Mouse (Mus musculus): ENCODE measurements around the gene Gm44503.
A peak's percentile ranks its signal among the peaks of the same experiment; 100 is the strongest.

Gene Gm44503

GRCm38 (mm10) chr9:72974734-72975133, 16.1 kb downstream of the Gm44503 start:
- DNase-seq (ENCODE audit: low spot score) = no peak

- DNase-seq (ENCODE audit: low spot score) = no peak
These were observed 16.6 kb downstream of the Gm44503 start for GRCm38 (mm10) chr9:72975242-72975641.

DNA sequence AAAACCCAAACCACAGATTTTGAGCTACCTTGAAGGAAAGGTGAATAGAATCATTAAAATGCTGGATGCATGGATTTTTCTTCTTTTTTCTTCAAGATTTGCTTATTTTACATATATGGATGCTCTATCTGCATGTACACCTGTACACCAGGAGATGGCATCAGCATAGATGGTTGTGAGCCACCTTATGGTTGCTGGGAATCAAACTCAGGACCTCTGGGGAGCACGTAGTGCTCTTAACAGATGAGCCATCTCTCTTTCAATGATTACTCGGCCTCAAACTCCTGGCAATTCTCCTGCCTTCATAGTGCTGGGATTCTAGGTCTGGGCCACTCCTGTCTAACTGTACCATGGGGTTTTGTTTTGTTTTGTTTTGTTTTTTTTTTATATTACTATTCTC, 24.4 kb downstream of the Gm44503 start:
- no peak for DNase-seq (ENCODE audit: low spot score)

DNA sequence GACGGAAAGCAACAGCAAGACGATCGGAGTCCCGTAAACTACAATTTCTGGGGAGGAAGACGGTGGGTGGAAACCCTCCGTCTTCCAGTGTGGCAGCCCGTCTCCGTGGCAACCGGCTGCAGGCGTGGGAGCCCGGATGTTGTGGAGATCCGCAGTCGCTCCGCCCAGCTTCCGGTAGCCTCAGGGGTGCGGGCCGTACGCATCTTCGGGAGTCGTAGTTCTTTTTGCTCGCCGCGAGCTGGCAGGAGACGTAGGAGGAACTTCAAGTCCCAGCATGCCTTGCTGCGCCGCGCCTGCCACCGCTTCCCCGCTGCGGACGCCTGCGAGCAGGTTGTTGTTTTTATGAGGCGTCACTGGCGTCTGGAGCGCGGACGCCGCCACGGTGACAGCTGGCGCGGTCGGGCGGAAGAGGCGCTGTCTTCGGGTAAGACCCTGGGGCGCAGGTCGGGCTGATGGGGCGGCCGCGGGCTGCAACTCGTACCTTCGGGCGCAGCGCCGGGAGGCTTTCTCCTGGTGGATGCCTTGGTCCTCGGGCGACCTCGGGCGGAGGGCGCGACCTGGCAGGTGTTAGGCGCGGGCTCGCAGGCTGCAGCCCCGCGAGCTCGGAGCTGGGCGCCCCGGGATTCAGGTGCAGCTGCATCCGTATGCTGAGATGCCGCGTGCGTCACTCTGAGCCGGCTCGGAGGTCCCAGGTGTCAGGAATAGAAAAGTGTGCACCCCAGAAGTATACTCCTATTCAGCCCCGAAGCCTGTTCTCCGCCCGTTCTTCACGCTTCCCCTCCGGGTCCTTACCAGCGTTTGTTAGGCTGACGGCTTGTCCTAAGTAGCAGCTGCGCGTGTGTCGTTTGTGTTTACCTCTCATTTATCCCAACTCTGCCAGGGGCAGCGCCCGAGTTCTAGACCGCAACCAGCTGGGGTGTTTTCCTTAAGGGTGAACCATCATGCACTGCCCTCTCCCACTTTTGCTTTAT, 26.9 kb downstream of the Gm44503 start, which contains the start of the genes Ccpg1os and Ccpg1:
Gene Ccpg1os, minus strand, starts transcription at position 133 of the 971 bp plus-strand sequence.
Gene Ccpg1, plus strand, starts transcription at position 180 of the 971 bp plus-strand sequence.
- peak; percentile 94 for DNase-seq (ENCODE audit: low spot score)

- DNase-seq (ENCODE audit: low spot score) = no peak
These were observed 29.1 kb downstream of the Gm44503 start for GRCm38 (mm10) chr9:72987703-72988102.

DNA sequence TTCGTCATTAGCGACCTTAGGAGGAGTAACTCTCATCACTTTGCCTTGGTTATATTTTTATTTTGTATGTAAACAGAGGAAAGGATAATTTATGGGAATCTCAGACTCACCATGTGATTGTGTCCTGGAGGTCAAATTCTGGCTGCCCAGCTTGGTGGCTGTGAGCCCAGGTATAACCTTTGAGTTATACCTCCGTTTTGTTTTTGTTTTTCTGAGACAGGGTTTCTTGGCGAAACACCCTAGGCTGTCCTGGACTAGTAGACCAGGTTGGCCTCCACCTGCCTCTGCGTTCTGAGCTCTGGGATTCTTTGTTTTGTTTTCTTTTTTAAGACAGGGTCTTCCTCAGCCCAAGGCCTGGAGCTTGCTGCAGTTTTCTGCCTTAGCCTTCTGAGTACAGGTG, 30.1 kb downstream of the Gm44503 start:
- DNase-seq (ENCODE audit: low spot score) = no peak

- no peak for DNase-seq (ENCODE audit: low spot score)
These were observed 32.8 kb downstream of the Gm44503 start for GRCm38 (mm10) chr9:72991420-72991819.

DNA sequence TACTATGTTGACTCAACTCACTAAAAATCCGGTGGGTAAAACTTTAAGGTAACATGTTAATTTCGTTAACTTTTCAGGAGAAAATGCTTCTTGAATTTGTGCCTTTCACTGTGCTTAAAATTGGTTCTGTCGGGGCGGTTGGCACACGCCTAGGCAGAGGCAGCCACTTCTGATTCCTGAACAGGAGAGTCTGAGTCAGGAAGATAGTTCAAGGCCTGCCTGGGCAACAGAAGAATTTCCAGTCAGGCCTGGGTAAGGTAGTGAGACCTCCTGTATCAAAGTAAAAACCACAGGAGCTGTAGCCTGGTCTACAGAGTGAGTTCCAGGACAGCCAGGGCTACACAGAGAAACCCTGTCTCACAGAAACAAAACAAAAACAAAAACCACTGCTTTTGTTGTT, 33.9 kb downstream of the Gm44503 start:
- DNase-seq (ENCODE audit: low spot score) = no peak

DNA sequence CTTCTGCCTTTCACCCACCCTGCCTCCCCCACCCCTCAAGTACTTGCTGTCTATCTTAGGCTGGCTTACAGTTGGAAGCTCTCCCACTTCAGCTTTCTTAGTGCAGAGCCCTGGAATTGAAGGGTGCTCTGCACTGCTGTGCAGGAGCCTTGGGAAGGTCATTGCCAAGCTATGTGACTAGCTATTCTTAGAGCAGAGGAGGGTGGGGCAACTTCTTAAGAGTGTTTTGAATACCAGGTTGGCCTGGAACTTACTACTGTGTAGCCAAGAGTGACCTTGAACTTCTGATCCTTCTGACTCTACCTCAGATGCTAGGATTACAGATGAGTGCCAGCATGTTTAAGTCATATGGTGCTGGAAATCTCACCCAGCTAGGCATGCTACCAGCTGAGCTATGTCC, 37.5 kb downstream of the Gm44503 start:
- DNase-seq (ENCODE audit: low spot score) = no peak

DNA sequence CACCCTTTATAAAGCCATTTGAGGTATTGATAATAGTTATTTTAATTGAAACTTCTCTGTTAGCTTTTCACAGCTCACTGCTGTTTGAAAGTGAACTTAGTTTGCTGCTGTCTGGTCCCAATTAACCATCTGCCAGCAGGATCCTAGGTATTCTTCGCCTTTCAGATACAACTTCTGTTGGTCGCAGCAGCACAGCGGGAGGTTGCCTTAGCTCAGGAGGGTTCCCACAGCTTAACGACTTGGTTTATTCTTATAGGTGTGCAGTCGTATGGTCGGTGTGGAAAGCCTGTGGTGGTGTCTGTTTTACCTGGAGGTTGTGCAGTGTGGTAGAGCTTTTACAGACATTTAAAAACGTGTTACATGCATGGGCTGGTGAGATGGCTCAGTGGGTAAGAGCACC, 38.2 kb downstream of the Gm44503 start:
- DNase-seq (ENCODE audit: low spot score) = no peak

DNA sequence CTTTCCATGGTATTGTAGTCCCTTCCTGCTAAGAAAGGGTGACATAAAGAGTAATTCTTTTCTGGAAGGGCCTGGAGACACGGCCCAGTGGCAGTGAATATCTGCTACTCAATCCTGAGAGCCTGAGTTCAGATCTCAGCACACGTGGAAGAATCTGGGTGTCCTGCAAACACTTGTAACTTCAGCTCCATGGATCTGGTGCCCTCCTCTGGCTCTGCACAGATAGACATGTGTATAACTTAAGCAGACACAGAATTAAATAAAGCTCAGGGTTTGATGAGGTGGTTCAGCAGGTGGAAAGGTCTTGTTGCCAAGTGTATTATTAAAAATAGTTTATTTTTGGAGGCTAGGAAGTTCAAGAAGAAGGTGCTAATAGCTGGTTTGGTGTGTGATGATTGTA, 41.8 kb downstream of the Gm44503 start:
- DNase-seq (ENCODE audit: low spot score) = no peak

DNA sequence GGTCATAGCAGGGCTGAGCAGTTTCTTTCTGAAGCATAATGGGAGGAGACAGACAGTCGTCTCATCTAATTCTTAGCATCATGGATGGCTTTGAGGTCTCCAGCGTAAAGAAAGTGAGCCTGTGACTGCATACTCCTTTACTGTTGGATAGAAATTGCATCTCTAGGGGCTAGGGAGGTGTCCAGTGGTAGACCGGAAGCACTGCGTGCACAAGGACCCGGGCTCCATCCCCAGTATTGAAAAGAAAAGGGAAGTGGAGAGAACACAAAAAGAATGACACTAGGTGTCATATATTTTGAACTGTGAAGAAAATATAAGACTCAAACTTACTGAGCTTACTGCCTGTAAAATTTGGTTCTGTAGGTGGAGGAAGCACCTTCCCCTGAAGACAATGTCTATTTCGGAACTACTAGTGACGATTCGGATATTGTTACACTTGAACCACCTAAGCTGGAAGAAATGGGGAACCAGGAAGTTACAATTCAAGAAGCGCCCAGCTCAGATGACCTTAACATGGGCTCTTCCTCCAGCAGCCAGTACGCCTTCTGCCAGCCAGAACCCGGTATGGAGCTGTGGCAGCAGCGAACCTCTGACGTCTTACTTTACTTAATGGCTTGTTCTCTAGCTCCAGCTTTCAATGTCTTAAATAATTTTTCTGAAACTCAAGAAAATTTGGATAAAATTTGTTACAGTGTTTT, 42.8 kb downstream of the Gm44503 start:
- no peak for DNase-seq (ENCODE audit: low spot score)

DNA sequence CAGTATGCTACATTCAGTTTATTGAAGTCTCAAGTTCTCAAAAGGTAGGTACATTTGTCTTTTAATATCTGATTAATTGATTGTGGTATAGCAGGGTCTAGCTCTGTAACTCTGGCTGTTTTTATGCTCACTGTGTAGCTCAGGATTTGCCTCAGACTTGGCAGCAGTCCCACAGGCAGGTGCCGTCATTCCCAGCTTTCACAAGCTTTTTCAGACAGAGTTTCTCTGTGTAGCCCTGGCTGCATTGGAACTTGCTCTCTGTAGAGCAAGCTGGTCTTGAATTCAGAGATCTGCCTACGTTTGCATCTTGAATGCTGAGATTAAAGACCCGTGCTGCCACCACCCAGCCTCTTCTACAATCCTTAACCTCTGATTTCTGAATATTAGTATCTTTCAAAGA, 43.5 kb downstream of the Gm44503 start:
- no peak for DNase-seq (ENCODE audit: low spot score)

GRCm38 (mm10) chr9:73004076-73004475, 45.4 kb downstream of the Gm44503 start:
- DNase-seq (ENCODE audit: low spot score) = no peak

GRCm38 (mm10) chr9:73005106-73005505, 46.5 kb downstream of the Gm44503 start:
- DNase-seq (ENCODE audit: low spot score) = no peak

DNA sequence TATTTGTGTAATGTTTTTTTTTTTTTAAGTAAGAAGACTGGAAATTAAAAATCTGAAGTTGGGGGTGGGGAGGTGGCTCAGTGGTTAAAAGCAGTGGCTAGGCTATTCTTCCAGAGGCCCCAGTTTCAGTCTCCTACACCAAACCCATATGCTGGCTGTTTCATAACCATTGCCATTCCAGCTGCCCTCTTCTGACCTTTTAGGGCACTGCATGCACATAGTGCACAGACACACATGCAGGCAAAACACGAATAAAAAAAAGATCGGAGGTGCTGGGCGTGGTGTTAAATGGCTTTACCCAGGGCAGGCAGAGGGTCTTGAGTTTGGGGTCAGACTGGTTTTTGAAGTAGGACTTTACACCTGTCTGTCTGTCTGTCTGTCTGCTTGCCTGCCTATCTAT, 47.5 kb downstream of the Gm44503 start:
- DNase-seq (ENCODE audit: low spot score) = no peak

DNA sequence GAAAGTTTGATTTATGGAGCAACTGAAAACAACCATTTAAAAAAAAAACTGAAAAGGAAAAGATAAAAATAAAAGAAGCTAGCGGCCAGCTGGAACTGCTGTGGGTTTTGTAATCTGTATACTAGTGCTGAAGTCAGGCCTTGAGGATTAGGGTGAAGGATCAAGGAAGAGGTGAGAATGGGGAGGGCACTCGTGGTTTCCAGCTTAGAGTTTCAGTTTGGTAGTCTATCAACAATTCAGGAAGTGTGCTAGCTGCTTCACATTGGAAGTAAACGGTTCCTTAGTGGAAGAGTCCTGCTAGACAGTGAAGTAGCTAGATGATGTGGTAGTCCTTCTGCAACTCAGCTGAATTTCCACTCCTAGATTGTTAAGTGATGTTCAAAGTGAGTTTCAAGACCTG, 49.7 kb downstream of the Gm44503 start:
- no peak for DNase-seq (ENCODE audit: low spot score)

DNA sequence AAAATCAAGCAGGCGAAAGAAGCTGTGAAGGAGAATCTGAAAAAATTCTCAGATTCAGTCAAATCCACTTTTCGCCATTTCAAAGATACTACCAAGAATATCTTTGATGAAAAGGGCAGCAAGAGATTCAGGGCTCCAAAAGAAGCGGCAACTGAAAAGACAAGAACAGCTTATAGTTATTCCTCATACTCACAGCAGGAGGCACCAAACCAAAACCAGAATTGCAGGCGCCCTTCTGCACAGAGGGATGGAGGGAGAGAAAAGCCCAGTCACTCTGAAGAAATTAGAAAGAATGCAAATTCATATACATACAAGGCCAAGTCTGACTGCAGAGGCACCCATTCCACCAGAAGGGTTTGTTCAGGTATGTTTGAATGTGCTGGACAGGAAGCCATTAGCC, 54.0 kb downstream of the Gm44503 start:
- no peak for DNase-seq (ENCODE audit: low spot score)

GRCm38 (mm10) chr9:73014724-73015123, 56.1 kb downstream of the Gm44503 start:
- DNase-seq (ENCODE audit: low spot score) = no peak

GRCm38 (mm10) chr9:73019841-73020240, 61.2 kb downstream of the Gm44503 start:
- DNase-seq (ENCODE audit: low spot score) = no peak

DNA sequence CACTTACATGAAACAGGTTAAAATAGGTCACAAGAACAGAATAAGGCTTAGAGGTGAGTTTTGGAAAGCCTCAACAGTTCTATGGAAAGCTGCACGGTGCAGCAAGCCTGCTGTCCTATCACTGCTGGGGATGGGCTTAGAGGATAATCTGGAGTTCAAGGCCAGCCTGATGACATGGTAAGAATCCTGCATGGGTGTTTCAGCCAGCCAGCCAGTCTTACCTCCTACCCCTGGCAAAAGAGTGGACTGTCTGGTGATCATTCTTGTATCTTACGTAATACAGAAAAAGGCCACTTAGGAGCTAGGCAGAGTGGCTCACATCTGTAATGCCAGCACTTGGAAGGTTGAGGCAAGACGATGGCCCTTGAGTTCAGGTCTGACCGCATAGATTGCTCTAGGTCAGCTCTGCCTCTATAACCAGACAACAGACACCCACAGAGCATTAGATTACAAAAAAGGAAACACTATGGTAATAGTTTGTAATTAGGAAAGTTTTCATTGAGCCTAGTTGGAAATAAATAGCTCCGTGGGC, 62.0 kb downstream of the Gm44503 start:
- DNase-seq (ENCODE audit: low spot score) = no peak

- DNase-seq (ENCODE audit: low spot score) = peak; percentile 29
These were observed 67.4 kb downstream of the Gm44503 start for GRCm38 (mm10) chr9:73025818-73026636.

Data from ovary, postnatal 36 days (tissue).